Mouse (Mus musculus) v-Abl transformed pro-B cells (cell line): ENCODE data around the gene Gm21830.
"Not testable (repeated sequence)": the region's sequence is repeated elsewhere in the genome, so short reads cannot be mapped to it uniquely, and the experiment has no call there.

ENCODE experiments used
- in situ Hi-C, 2 experiments: fragments of 400-800 bp; cut with MboI; formaldehyde crosslinking; loops; one replicate each; pipeline ENCODE4 v1.15.1; 2025; ENCODE audit not compliant: unreplicated experiment in 2 of 2

The Gm21830 gene

DNA sequence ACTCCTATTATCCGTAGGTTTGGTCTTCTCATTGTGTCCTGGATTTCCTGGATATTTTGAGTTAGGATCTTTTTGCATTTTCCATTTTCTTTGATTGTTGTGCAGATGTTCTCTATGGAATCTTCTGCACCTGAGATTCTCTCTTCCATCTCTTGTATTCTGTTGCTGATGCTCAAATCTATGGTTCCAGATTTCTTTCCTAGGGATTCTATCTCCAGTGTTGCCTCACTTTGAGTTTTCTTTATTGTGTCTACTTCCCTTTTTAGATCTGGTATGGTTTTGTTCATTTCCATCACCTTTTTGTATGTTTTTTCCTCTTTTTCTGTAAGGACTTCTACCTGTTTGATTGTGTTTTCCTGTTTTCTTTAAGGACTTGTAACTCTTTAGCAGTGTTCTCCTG lies at the start of gene Gm21830:
Gene Gm21830 (plus strand): TSS at position 301 of the 400 bp plus-strand sequence.
- in situ Hi-C loops = not testable (repeated sequence)

DNA sequence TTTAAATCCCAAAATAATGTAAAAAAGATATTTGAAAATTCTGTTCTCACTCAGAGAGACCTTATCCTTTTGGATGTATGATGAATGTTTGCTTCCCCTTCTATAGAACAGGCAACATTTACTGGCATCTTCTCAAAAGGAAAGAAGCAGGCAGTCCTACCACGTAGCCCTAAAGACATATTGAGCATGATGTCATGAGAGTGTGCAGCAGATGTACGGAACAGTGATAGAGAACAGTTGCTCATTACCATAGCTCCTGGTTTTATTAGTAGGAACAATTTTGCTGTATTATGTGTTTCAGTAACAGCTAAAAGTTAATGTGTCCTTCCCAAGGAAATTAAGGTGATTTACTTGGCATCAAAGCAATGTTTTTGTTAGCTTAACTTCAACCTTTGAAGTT lies 49.0 kb upstream of the Gm21830 start:
- in situ Hi-C loops = no loop called here

DNA sequence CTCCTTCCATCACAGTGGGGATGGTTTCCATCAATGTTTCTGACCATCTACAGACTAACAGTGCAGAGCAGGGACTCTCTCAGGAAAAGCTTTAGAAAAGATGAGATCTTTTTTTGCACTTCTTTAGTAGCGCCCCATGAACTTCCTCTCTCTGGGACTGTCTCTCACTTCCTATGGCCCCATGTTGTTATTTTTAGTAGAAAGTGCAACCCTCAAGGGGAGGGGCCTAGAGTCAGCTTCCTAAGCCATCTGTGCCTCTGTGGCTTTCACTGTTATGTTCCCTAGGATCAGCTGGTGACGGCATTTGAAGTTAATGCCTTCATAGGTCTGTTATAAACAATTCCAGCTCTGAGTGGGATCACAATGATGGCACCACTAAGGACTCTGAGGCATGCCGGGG lies 35.0 kb upstream of the Gm21830 start:
- in situ Hi-C loops = no loop called here

DNA sequence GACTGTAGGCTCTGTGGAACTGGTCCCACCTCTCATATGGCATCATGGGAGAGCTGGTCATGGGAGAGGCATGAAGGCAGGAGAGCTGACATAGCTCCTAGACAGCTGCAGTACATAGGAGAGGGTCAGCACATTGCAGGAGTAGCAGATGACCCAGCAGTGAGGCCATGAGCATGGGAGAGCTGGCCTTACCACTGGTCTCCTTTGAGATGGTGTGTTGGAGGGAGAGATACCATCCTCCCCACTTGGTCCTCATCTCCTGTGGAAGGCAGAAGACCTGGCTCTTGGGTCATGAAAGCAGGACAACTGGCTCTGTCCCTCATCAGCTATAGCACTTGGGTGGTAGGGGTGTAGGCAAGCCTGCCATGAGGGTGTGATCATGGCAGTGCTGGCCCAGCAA lies 7.3 kb downstream of the Gm21830 start:
- in situ Hi-C loops = no loop called here

DNA sequence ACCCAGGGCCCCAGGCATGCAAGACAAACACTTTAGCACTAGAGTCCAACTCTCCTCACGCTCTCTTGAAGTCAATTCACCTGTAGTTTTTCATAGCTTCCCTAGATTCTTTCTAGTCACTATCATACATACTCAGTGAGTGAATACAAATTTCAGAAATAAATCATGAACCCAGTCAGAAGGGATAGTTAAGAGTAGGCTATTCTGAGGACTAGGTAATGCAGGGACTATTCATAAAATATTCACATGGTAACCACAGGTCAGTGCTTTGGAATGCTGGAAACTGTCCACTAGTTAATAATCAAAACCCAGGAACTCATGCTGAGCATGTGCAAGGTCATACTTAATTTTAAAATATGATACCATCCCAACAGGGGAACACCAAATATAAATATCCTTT lies 9.3 kb downstream of the Gm21830 start:
- in situ Hi-C loops = no loop called here

DNA sequence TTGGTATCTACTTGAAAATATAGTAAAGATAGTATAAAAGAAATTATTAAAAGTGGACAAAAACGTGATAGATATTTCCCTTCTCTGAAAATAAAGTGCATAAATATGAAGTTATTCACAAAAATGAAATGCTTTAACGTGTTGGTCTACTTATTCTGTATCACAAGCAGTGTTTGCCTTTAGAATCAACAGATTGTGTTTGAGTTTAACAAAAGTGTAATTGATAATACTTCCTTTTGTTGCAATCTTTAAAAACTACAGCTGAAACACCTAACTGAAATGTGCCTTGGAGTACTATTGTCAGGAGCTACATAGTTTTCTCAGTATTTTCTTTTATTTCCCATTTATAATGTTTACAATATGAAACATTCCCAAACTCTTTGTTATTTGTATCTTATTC lies 19.6 kb downstream of the Gm21830 start, which contains the start of gene Gm26727:
Gene Gm26727 (minus strand): TSS at position 101 of the 400 bp plus-strand sequence.
- in situ Hi-C loops = no loop called here

DNA sequence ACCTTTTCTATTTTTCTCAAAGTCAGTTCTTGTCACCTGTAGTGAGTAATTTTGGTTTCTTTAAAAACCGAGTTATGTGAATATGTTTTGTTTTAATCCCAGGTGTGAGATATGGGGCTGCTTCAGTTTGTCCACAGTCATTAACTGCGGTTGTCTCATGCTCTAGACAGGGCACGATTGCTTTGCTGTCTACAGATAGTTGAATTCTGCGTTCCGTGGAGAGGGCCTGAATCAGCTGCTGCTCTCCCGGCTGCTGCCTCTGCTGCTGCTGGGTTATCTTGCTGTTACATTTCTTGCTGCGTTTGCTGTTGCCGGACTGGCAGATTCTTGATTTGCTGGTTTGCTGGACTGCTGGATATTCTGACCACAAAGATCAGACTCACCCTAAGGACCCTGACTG lies 24.8 kb downstream of the Gm21830 start:
- in situ Hi-C loops = no loop called here

DNA sequence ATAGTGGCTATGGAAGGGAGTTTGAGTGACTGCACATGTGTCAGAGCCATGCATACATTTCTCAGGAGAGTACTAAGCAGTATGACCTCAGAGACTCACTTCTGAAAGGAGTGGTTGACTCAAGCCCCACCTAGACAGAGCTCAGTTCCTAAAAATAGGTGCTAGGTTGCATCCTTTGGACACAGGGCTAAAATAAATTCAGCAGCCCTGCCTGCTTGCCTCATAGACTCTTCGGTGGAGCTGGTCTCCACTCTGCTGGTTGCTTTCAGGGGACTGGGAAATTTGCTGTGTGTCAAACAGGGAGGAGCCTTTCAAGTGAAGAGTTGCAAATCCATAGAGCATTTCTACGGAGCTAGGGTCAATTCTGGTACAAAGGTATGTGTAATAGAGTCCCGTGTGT lies 32.3 kb downstream of the Gm21830 start, which contains the start of gene Xirp2:
Gene Xirp2 (plus strand): TSS at position 223 of the 400 bp plus-strand sequence.
- in situ Hi-C loops = no loop called here

DNA sequence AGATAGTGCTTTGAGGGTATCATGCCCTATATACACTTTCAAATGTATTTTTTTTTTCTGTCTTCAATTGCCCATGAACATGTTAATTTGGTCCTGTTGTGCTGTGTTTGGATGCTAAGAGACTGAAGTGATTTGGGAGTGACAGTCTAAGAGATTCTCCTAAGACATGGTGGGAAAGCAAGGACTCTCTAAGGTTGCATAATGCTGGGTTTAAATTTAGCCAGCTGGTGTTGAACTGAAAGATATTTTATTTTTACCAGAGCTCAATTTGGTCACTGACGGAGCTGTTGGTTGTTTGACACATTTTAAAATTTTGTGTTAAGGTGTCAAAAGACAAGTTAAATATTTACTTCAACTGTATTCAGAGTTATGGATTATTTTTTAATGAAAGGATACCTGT lies 33.2 kb downstream of the Gm21830 start:
- in situ Hi-C loops = no loop called here

DNA sequence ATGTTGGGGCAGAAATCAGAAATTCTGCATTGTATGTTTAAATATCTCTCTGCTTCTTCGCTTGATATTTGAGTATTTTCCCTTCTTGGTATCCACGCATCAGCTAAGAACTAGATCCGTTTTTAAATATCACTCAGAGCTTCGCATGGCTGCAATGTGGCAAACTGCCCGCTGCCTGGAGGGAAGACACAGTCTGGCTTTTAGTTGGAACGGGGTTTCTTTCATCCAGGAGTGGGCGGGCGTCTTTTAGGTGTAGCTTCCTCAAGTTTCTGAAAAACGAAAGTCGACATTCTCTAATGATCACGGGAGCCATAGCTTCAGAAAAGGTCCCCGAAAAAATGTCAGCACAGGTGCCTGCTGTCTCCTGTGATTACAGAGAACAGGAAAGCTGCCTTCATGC lies 33.7 kb downstream of the Gm21830 start:
- in situ Hi-C loops = no loop called here

DNA sequence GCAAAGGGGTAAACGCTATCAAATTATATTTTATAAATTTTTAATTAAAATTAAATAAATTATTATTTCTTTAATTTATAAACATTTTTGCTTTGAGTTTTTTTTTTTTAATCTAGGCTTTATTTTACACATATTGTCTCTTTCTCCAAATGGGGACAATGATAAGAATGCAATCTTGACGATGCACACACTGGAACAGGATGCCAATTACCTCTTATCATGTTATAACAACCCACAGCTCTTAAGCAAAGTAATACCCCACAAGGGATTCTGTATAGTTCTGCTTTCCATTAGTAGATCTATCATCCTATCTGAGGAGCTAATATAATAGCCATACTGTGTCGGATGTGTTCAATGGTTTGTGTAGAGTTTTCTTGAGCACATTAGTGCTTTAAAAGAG lies 47.3 kb downstream of the Gm21830 start:
- in situ Hi-C loops = no loop called here

DNA sequence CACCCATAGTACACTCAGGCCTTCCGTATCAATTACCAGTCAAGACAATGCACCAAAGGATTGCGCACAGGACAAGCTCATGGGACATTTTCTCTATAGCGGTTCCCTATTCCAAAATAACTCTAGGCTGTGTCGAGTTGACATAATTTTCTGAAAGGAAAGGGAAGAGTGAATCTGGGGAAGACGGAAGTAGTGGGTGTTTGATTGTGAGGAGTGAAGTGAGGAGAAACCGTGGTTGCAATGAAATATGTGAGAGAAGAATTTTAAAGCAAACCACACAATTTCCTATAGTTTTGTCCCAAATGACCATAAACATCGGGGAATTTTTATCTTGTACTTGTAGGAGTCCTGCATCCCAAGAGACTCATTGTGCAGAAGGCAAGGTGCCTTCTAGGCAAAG lies 53.5 kb downstream of the Gm21830 start:
- in situ Hi-C loops = no loop called here

DNA sequence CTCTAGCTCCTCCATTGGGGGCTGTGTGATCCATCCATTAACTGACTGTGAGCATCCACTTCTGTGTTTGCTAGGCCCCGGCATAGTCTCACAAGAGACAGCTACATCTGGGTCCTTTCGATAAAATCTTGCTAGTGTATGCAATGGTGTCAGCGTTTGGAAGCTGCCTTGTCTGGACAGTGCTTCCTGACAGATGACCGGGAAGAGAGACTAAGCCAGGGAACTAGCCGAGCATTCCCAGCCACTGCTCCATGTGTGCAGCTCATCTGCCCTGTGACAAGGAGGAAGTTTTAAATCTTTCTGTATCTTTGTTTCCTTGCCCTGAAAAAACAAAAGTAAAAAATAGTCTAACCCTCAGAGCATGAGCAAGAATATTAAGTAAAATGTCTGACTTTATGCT lies 56.5 kb downstream of the Gm21830 start:
- in situ Hi-C loops = not testable (repeated sequence)

DNA sequence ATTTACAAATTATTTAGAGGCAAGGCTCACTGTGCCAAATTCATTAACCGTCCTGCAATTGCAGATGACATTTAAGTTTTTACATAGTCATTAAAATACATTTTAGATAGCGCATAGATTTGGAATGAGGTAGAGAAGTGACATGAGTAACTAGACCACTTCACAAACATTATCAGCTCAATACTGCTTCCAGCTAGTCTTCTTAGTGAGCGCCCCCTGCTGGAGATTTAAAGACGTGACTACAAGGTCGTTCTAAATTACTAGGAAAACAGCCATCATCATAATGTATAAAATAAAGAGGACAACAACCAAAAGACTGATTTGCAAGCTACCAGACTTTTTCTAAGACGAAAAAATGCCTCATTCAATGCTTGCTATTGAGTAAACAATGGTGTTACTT lies 64.2 kb downstream of the Gm21830 start:
- in situ Hi-C loops = loop anchor here (5.0 kb wide), 1 partner anchor 250 kb away; no protein-coding TSS in a partner anchor

DNA sequence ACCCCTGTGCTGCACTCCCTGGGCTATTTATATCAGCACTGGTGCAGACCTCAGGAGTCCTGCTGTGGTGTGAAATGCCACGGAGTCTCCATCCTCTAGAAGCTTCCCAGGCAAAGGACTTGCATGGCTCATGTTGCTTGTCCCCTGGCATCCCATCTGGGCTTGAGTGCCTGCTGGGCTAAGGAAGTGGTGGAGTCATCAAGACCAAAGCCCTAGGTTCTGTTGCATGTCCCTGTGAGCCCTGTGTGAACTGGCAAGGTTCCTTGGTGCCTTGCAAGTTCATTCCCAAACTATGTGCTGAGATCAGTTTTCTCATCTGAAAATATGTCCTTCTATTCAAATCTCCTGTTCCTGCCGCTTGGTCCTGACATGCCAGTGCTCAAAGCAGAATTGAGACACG lies 67.5 kb downstream of the Gm21830 start:
- in situ Hi-C loops = loop anchor here (5.0 kb wide), 1 partner anchor 524 kb away; no protein-coding TSS in a partner anchor
